Mouse (Mus musculus): Measurements from ENCODE around the gene Traf3ip3. TPM values are rescaled to one million over a fixed set of nuclear protein-coding genes. Genes with fewer than 3 reads are reported as not detected.

Traf3ip3 gene
- polyA plus RNA-seq, 1 experiment from 2014 or later, result 1.4 TPM

DNA sequence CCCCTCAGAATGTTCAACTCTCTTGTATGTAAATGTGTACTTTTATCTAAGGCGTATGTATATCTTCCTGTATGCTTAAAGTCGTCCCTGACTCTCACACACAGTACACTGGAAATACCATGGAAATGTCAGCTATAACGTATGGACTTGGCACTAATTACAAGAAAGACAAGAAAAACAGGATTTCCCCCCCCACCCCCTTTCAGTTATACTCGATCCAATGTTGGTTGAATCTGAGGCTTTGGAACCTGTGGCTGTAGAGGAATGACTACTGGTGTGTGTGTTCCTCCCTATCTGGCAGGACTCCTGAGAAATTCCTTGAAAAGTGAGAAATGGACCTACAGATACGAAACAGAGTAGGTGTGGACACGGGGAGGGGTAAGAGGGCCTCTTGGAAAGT lies 13.2 kb downstream of the Traf3ip3 start:
- H3K4me2 ChIP-seq, result no peak overlapping the region
- no peak for ATAC-seq (ENCODE audit: extremely low read depth, insufficient number of reproducible peaks, low FRiP score, low TSS enrichment)
- no peak overlapping the region for H3K9ac ChIP-seq
- no peaks in the 10 kb centered on the region for H3K9me3 ChIP-seq
- peak overlapping the region; percentile 89 for H3K27ac ChIP-seq (replicated peaks)
- no peaks in the 10 kb centered on the region for H3K27me3 ChIP-seq (replicated peaks)
- H3K36me3 ChIP-seq, result no peaks in the 10 kb centered on the region
- WGBS, result 59% methylated on average over 6 of the region's 6 CpGs
- no peak overlapping the region for H3K4me3 ChIP-seq
- peaks cover 42% of the 10 kb centered on the region for H3K4me1 ChIP-seq

GRCm38 (mm10) chr1:193181104-193181503 lies 20.4 kb downstream of the Traf3ip3 start:
- 76% methylated on average over 3 of the region's 3 CpGs for WGBS
- ATAC-seq (ENCODE audit: extremely low read depth, insufficient number of reproducible peaks, low FRiP score, low TSS enrichment), result no peak
- Histone ChIP-seq H3K27me3 (replicated peaks) (no peaks in the 10 kb centered on the region), H3K27ac (replicated peaks) (no peak overlapping the region), H3K4me1 (0 out of 2 replicates have a peak, but pooled peaks cover 6% of the 10 kb centered on the region), H3K36me3 (no peaks in the 10 kb centered on the region), H3K4me2 (no peak overlapping the region), H3K4me3 (no peak overlapping the region), H3K9me3 (no peaks in the 10 kb centered on the region), H3K9ac (no peak overlapping the region)

- Histone ChIP-seq H3K4me3 (peak overlapping the region; percentile 83), H3K4me2 (peak overlapping the region; percentile 86), H3K36me3 (no peaks in the 10 kb centered on the region), H3K9me3 (no peaks in the 10 kb centered on the region), H3K27me3 (replicated peaks) (no peaks in the 10 kb centered on the region), H3K4me1 (peaks cover 45% of the 10 kb centered on the region), H3K27ac (replicated peaks) (peak overlapping the region; percentile 90), H3K9ac (peak overlapping the region; percentile 82)
- WGBS, result 49% methylated on average over 13 of the region's 13 CpGs
- ATAC-seq (ENCODE audit: extremely low read depth, insufficient number of reproducible peaks, low FRiP score, low TSS enrichment), result no peak
Observed at GRCm38 (mm10) chr1:193174143-193174733, 27.3 kb downstream of the Traf3ip3 start.

GRCm38 (mm10) chr1:193173810-193174129 lies 27.7 kb downstream of the Traf3ip3 start:
- peak overlapping the region; percentile 90 for H3K27ac ChIP-seq (replicated peaks)
- no peaks in the 10 kb centered on the region for H3K27me3 ChIP-seq (replicated peaks)
- ATAC-seq (ENCODE audit: extremely low read depth, insufficient number of reproducible peaks, low FRiP score, low TSS enrichment), result peak; percentile 18; the same call in 1 of the 2 replicates
- 17% methylated on average over 9 of the region's 9 CpGs for WGBS
- no peaks in the 10 kb centered on the region for H3K9me3 ChIP-seq
- H3K4me3 ChIP-seq, result peak overlapping the region; percentile 83
- H3K4me2 ChIP-seq, result peak overlapping the region; percentile 86
- H3K4me1 ChIP-seq, result peaks cover 45% of the 10 kb centered on the region
- peak overlapping the region; percentile 82 for H3K9ac ChIP-seq
- no peaks in the 10 kb centered on the region for H3K36me3 ChIP-seq

- peak; percentile 98 for ATAC-seq (ENCODE audit: extremely low read depth, insufficient number of reproducible peaks, low FRiP score, low TSS enrichment)
- peak overlapping the region; percentile 90 for H3K27ac ChIP-seq (replicated peaks)
- under 1% methylated on average over 48 of the region's 48 CpGs for WGBS
- H3K36me3 ChIP-seq, result no peaks in the 10 kb centered on the region
- no peaks in the 10 kb centered on the region for H3K27me3 ChIP-seq (replicated peaks)
- H3K9ac ChIP-seq, result peak overlapping the region; percentile 94
- peak overlapping the region; percentile 83 for H3K4me3 ChIP-seq
- peaks cover 45% of the 10 kb centered on the region for H3K4me1 ChIP-seq
- H3K4me2 ChIP-seq, result peak overlapping the region; percentile 86
- H3K9me3 ChIP-seq, result no peaks in the 10 kb centered on the region
Observed at GRCm38 (mm10) chr1:193172991-193173809, 28.3 kb downstream of the Traf3ip3 start.

DNA sequence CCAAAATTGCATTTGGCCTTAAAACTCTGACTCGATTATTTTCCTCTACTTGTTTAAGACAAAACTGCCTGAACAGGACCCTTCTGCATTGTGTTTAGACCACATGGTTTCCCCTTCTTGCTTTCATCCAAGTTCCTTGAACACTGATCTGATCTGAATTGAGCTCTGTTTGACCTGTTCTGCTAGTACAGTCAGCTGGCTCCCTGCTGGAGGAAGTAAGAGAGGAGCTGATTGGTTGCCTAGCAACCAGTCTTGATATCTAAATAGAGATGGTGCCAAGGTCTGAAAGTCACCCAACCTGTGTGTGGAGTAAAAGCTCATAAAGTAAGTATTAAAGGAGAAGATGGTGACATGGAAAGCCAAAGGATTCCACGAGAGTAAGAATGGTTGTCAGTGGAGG lies 31.6 kb downstream of the Traf3ip3 start:
- no peak overlapping the region for H3K4me3 ChIP-seq
- no peak overlapping the region for H3K27ac ChIP-seq (replicated peaks)
- 68% methylated on average over 2 of the region's 2 CpGs for WGBS
- H3K36me3 ChIP-seq, result no peaks in the 10 kb centered on the region
- H3K4me1 ChIP-seq, result peaks cover 28% of the 10 kb centered on the region
- H3K27me3 ChIP-seq (replicated peaks), result no peaks in the 10 kb centered on the region
- no peak for ATAC-seq (ENCODE audit: extremely low read depth, insufficient number of reproducible peaks, low FRiP score, low TSS enrichment)
- 0 out of 2 replicates have a peak overlapping the region, but pooled peaks have one; percentile 14 for H3K9ac ChIP-seq
- no peak overlapping the region for H3K4me2 ChIP-seq
- no peaks in the 10 kb centered on the region for H3K9me3 ChIP-seq

DNA sequence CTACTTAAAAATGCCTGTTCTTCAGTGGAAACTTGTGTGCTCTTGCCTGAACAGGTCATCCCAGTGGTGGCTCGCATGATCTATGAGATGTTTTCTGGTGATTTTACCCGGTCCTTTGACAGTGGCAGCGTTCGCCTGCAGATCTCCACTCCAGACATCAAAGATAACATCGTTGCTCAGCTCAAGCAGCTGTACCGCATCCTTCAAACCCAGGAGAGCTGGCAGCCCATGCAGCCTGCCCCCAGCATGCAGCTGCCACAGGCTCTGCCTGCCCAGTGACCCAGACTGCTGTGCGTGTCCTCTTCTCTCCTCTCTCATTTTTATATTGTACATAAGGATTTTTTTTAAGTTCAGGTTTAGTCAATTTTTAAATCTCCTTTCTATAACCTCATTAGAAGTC lies 32.3 kb downstream of the Traf3ip3 start:
- Histone ChIP-seq H3K4me1 (peaks cover 22% of the 10 kb centered on the region), H3K4me2 (no peak overlapping the region), H3K36me3 (no peaks in the 10 kb centered on the region), H3K27ac (replicated peaks) (no peak overlapping the region), H3K9ac (no peak overlapping the region), H3K4me3 (no peak overlapping the region), H3K9me3 (no peaks in the 10 kb centered on the region), H3K27me3 (replicated peaks) (no peaks in the 10 kb centered on the region)
- no peak for ATAC-seq (ENCODE audit: extremely low read depth, insufficient number of reproducible peaks, low FRiP score, low TSS enrichment)
- 69% methylated on average over 7 of the region's 7 CpGs for WGBS

DNA sequence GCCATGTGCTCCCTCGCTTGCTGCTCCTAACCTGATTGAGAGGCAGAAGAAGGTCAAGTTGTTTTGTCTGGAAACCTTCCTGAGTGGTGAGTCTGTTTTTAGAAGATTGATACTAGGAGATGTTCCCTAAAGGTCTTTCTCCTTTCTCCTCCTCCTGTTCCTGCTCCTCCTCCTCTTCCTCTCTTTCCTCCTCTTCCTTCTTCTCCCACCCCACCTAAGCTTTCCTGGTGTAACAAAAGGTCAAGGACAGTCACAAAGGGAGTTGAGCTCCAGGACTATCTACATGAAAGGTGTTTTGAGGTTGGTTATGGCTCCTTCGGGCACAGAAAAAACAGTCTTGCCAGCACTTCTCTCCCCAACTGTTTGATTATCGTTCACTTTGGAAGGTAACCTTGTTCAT lies 33.8 kb downstream of the Traf3ip3 start, which contains the start of gene A130010J15Rik:
Gene A130010J15Rik (plus strand): TSS at position 301 of the 400 bp plus-strand sequence.
- 79% methylated on average over 3 of the region's 3 CpGs for WGBS
- Histone ChIP-seq H3K4me3 (no peak within 1 kb of the TSS), H3K27me3 (replicated peaks) (no peaks in the 10 kb centered on the region), H3K27ac (replicated peaks) (no peak within 1 kb of the TSS), H3K4me1 (peaks cover 16% of the 10 kb centered on the region), H3K36me3 (no peaks in the 10 kb centered on the region), H3K9me3 (no peaks in the 10 kb centered on the region), H3K9ac (no peak within 1 kb of the TSS), H3K4me2 (no peak within 1 kb of the TSS)
- ATAC-seq (ENCODE audit: extremely low read depth, insufficient number of reproducible peaks, low FRiP score, low TSS enrichment), result no peak

DNA sequence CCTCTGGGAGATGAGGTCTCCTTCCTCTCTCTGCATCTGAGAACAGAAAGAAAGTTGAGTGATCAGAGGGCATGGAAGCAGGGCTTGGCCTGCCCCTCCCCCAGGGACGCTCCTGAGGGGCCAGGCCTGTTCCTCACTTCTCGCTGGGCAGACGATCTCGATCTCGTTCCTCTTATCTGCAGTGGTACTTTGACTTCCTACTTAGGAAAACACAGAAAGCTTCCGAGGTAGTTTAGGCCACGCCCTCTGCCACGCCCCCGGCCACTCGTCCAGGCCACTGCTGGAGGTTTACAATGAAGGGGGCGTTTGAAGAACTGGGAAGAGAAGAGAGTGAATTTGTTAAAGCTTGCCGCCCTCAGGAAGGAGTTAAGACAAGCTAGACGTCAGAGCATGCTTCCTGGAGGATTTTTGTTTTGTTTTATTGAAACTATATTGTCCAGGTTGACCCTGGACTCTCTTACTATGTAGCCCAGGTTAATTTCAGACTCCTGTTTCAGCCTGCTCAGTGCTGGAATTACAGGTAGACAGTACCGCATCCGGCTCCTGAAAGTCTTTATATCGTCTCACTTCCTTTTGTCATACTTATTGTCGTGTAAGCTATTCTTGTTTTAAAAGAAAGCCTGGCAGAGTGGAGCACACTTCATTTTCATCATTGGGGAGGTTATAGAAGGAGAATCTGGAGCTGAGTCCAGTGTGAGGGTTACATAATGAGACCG lies 41.0 kb downstream of the Traf3ip3 start:
- 12% methylated on average over 18 of the region's 18 CpGs for WGBS
- H3K9me3 ChIP-seq, result no peaks in the 10 kb centered on the region
- peaks cover 26% of the 10 kb centered on the region for H3K4me1 ChIP-seq
- peak overlapping the region; percentile 49 for H3K4me3 ChIP-seq
- no peak for ATAC-seq (ENCODE audit: extremely low read depth, insufficient number of reproducible peaks, low FRiP score, low TSS enrichment)
- peaks cover 1% of the 10 kb centered on the region for H3K27me3 ChIP-seq (replicated peaks)
- peak overlapping the region; percentile 72 for H3K4me2 ChIP-seq
- 0 out of 2 replicates have a peak overlapping the region, but pooled peaks have one; percentile 12 for H3K27ac ChIP-seq (replicated peaks)
- peak overlapping the region; percentile 76 for H3K9ac ChIP-seq
- no peaks in the 10 kb centered on the region for H3K36me3 ChIP-seq

- H3K4me1 ChIP-seq, result peaks cover 26% of the 10 kb centered on the region
- H3K4me2 ChIP-seq, result peak overlapping the region; percentile 72
- peaks cover 8% of the 10 kb centered on the region for H3K27me3 ChIP-seq (replicated peaks)
- no peaks in the 10 kb centered on the region for H3K36me3 ChIP-seq
- WGBS, result 53% methylated on average over 1 of the region's 1 CpGs
- H3K9me3 ChIP-seq, result no peaks in the 10 kb centered on the region
- H3K4me3 ChIP-seq, result no peak overlapping the region
- no peak overlapping the region for H3K27ac ChIP-seq (replicated peaks)
- ATAC-seq (ENCODE audit: extremely low read depth, insufficient number of reproducible peaks, low FRiP score, low TSS enrichment), result no peak; the same call in 1 of the 2 replicates
- no peak overlapping the region for H3K9ac ChIP-seq
Observed at GRCm38 (mm10) chr1:193159613-193160012, 41.9 kb downstream of the Traf3ip3 start.

DNA sequence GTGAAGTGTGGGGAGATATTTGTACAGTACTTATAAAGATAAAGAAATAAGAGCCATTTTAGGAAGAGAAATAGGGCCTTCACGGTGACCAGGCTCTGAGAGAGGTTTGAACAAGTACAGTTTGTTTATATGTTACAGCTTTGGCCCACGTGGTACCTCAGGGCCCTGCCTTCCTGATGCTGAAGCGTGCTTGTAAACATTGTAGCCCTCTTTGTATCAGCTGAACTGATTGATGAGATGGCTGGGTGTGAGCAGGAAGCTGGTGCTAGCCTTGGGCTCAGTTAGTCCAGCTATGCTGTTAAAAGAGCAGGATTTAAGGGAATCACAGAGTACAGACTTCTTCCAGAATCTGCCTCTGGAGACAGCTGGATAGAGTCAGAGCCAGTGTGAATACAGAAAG lies 42.3 kb downstream of the Traf3ip3 start:
- Histone ChIP-seq H3K4me1 (peaks cover 26% of the 10 kb centered on the region), H3K36me3 (no peaks in the 10 kb centered on the region), H3K27me3 (replicated peaks) (peaks cover 13% of the 10 kb centered on the region), H3K9ac (no peak overlapping the region), H3K9me3 (no peaks in the 10 kb centered on the region), H3K4me3 (no peak overlapping the region), H3K27ac (replicated peaks) (no peak overlapping the region), H3K4me2 (no peak overlapping the region)
- WGBS, result 43% methylated on average over 3 of the region's 3 CpGs
- no peak for ATAC-seq (ENCODE audit: extremely low read depth, insufficient number of reproducible peaks, low FRiP score, low TSS enrichment)
